Mouse (Mus musculus) MEL (cell line): ENCODE data around the gene Gnai1.

Source experiments
- CTCF ChIP-seq, 3 experiments: IDR thresholded peaks in 2 of 3; conservative IDR thresholded peaks in 1 of 3; 2 replicates each; pipeline ENCODE4 v1.5.1; 2011 to 2012; ENCODE audit warnings: low read length in 3 of 3, low read depth in 2 of 3, mild to moderate bottlenecking in 2 of 3, improper control_type of control experiment in 1 of 3, inconsistent platforms in 1 of 3, mixed read lengths in 1 of 3, moderate library complexity in 1 of 3; ENCODE audit not compliant: control insufficient read depth in 1 of 3, insufficient read depth in 1 of 3, poor library complexity in 1 of 3, severe bottlenecking in 1 of 3
- ETS1 ChIP-seq: IDR thresholded peaks from 2 replicates; pipeline ENCODE4 v1.6.1; 2012; ENCODE audit warnings: low read depth, mild to moderate bottlenecking, inconsistent platforms, low read length, improper control_type of control experiment, moderate library complexity
- GATA1 ChIP-seq: IDR thresholded peaks from 2 replicates; pipeline ENCODE4 v1.6.1; 2011; ENCODE audit warnings: low read depth, low read length, improper control_type of control experiment
- HCFC1 ChIP-seq: IDR thresholded peaks from 2 replicates; pipeline ENCODE4 v1.6.1; 2012; ENCODE audit warnings: low read depth, mild to moderate bottlenecking, inconsistent platforms, low read length, improper control_type of control experiment, moderate library complexity
- JUND ChIP-seq: IDR thresholded peaks from 2 replicates; pipeline ENCODE4 v1.6.1; 2011; ENCODE audit warnings: low read depth, mild to moderate bottlenecking, improper control_type of control experiment, low read length
- MAFK ChIP-seq: IDR thresholded peaks from 2 replicates; pipeline ENCODE4 v1.6.1; 2011; ENCODE audit warnings: low read depth, mild to moderate bottlenecking, low read length, improper control_type of control experiment, borderline replicate concordance
- MEF2A ChIP-seq: IDR thresholded peaks from 2 replicates; pipeline ENCODE4 v1.6.1; 2014; ENCODE audit warnings: low read depth, mild to moderate bottlenecking, inconsistent platforms, low read length, improper control_type of control experiment; ENCODE audit not compliant: poor library complexity, insufficient replicate concordance, severe bottlenecking; ENCODE audit errors: extremely low read depth
- POLR2AphosphoS2 ChIP-seq: IDR thresholded peaks from 2 replicates; pipeline ENCODE4 v1.6.1; 2011; ENCODE audit warnings: low read length, improper control_type of control experiment
- POLR2AphosphoS5 ChIP-seq: IDR thresholded peaks from 2 replicates; pipeline ENCODE4 v1.6.1; 2012; ENCODE audit warnings: low read depth, borderline replicate concordance, mild to moderate bottlenecking, inconsistent platforms, low read length, moderate library complexity, mixed read lengths
- SIN3A ChIP-seq: IDR thresholded peaks from 2 replicates; pipeline ENCODE4 v1.6.1; 2012; ENCODE audit warnings: low read length, improper control_type of control experiment, inconsistent platforms
- TCF12 ChIP-seq: IDR thresholded peaks from 2 replicates; pipeline ENCODE4 v1.6.1; 2014; ENCODE audit warnings: low read depth, mild to moderate bottlenecking, inconsistent platforms, low read length, improper control_type of control experiment, moderate library complexity
- ZC3H11A ChIP-seq: IDR thresholded peaks from 2 replicates; pipeline ENCODE4 v1.6.1; 2012; ENCODE audit warnings: low read depth, mild to moderate bottlenecking, inconsistent platforms, low read length, improper control_type of control experiment
- ZKSCAN1 ChIP-seq: IDR thresholded peaks from 2 replicates; pipeline ENCODE4 v1.6.1; 2012; ENCODE audit warnings: low read depth, mild to moderate bottlenecking, inconsistent platforms, low read length, improper control_type of control experiment, moderate library complexity

DNA sequence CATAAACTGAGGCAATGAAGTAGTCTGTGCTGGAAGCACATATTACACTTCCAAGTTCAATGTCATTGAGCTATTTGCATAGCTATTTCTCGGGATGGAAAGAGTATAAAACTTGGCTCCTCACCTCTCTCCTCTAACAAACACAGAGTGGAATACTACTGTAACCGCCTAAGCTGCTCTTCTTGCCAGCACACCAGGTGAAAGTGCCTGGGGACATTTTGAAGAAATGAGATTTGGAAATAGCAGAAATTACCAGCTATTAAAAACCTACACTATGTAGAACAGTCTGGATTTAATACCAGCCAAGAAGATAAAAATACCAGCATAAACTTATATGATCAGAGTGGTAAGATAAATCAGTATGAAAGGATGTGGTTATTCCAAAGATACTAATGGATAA lies 63.6 kb downstream of the Gnai1 start:
- TF ChIP-seq MAFK (no peak), ZKSCAN1 (no peak), SIN3A (no peak), POLR2AphosphoS2 (no peak), GATA1 (no peak), MEF2A (no peak), CTCF (IDR thresholded peaks at IDR 0.05 in 2 of 3, conservative IDR thresholded peaks at IDR 0.05 in 1 of 3; ENCODE audit: control insufficient read depth in 1 of 3, insufficient read depth in 1 of 3, low read depth in 2 of 3, low read length in 3 of 3, poor library complexity in 1 of 3, severe bottlenecking in 1 of 3) (no peak), ETS1 (no peak), TCF12 (no peak), JUND (no peak), POLR2AphosphoS5 (no peak), HCFC1 (no peak), ZC3H11A (no peak)
